Mouse (Mus musculus) effector memory CD4-positive, alpha-beta T cell, adult 5 months (primary cell): ENCODE data around the gene Kctd19. TPM values are rescaled to one million over a fixed set of nuclear protein-coding genes. Genes with fewer than 3 reads are reported as not detected.

Source experiments
- polyA plus RNA-seq: library from polyadenylated mRNA; unstranded; fragments of 100-300 nt; shearing (Covaris generic); gene quantifications from one replicate; pipeline ENCODE4 v1.2.1, GENCODE M21; 2017

Gene Kctd19
- polyA plus RNA-seq: not detected

DNA sequence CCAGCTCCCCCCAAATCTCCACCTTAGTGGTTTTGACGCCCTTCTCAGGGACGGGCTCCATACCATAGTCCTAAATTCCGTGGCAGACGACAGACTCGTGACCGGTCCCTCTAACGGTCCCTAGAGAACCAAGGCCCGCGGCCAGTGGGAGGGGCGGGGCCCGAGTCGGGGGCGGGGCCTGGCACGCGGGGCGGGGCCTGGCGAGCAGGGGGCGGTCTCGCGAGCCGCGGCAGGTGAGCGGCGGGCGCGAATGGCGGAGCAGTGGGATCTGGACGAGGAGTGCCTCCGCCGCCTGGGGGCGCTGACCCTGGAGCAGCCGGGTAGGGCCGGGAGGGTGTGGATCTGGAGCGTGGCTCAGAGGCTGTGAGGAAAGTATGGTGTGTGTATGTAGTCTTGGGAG lies at the start of gene Kctd19, which contains the start of gene Lrrc36:
Kctd19 (minus strand) TSS at position 112 of the 400 bp plus-strand sequence.
Lrrc36 (plus strand) TSS at position 181 of the 400 bp plus-strand sequence.

DNA sequence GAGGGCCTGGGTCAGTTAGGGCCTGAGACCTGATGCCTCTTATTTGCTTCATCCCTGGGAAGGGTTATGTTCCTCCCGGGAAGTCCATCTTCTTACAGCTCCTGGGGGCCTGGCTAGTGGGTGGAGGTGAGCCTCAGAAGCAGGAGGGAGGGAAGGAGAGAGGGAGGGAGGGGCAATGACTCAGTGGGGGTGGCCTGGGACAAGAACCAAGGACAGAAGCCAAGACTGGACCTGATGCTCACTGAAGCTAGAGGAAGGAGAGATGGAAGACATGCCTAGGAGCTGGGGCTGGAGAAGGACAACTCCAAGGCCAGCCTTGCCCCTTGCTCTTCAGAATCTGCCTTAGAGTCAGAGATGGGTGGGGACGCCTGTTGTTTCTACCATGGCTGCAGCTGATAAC lies 40.3 kb downstream of the Kctd19 start, which contains the start of gene Plekhg4:
Plekhg4 (plus strand) TSS at position 243 of the 400 bp plus-strand sequence.

DNA sequence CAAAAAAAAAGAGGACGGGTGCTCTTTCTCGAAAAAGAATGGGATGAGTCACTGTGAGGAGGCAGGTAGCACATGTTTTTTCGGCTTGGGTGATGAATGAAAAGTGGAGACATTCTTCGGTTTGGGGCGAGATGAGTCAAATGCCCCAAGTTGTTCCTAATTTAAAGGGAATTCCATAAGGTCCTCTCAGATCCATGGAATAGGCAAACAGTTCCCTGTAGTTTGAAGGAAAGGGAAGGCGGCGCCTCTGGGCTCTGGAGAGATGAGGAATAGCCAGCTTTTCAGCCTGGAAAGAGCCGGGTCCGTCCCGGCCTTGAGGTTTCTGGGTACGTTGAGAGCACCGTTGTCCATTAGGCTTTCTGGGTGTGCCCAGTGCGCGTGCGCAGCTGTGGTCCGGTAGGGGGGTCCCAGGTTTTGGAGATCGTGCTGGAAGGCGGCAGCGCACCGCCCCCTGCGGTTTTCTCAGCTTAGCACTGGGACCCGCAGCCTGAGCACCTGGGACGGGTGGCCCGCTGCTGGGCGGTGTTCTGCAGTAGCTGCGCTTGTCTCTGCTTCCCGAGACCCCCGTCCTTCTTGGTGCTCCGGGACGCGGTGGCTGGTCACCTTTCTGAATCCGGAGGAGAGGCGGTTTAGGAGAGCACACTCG lies 64.7 kb downstream of the Kctd19 start, which contains the start of gene Slc9a5:
Slc9a5 (plus strand) TSS at position 394 of the 646 bp plus-strand sequence.

DNA sequence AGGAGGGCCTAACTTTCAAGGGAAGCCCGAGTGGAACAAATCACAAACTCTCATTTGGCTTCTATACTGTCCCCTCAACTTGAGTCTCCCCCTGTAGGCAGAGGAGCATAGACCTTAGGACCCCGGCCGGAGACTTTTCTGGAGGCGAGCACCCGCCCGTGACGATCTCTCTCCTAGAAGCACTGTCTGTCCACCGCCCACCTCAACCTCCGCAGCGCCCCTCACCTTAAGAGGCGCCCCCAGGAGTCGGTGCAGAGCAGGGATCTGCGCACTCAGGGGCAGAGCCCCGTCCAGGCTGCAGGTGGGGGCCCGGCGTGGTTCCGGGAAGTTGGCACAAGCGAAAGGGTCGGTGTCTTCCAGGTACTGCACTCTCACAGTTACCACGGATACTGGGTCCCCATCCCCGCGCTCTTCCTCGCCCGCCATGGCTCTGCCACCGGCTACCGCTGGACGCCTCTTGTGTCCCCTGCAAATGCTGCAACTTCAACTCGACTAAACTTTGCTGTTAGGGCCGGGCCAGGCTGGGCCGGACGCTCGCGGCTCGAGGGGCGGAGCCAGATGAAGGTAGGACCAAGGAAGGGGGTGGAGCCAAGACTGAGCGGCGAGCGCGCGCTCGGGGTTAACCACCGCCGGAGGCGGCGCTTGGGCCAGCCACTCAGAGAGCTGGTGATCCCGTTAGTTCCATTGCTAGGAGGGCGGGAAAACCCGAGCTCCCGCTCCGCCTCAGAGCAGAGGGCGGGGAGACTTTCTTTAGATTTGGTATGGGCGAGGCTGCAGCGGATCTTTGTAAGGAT lies 65.7 kb downstream of the Kctd19 start, which contains the start of gene Fhod1:
Fhod1 (minus strand) TSS at position 526 of the 794 bp plus-strand sequence.

Other genes starting within 250 kb of the Kctd19 start
- 91.0 TPM for gene Cbfb, start 242.8 kb downstream of the Kctd19 start, polyA plus RNA-seq
- 19.4 TPM for gene D230025D16Rik, start 188.4 kb downstream of the Kctd19 start, polyA plus RNA-seq
- gene B3gnt9, start 158.3 kb downstream of the Kctd19 start, polyA plus RNA-seq: 0.67 TPM
- gene Tradd, start 148.9 kb downstream of the Kctd19 start, polyA plus RNA-seq: 46.7 TPM
- gene Fbxl8, start 148.9 kb downstream of the Kctd19 start, polyA plus RNA-seq: 9.4 TPM
- gene Hsf4, start 143.7 kb downstream of the Kctd19 start, polyA plus RNA-seq: 2.4 TPM
- not detected for gene Nol3, start 137.4 kb downstream of the Kctd19 start, polyA plus RNA-seq
- gene 4931428F04Rik, start 123.6 kb downstream of the Kctd19 start, polyA plus RNA-seq: 2.6 TPM
- 1.3 TPM for gene Exoc3l, start 117.4 kb downstream of the Kctd19 start, polyA plus RNA-seq
- 134 TPM for gene E2f4, start 115.8 kb downstream of the Kctd19 start, polyA plus RNA-seq
- 5.1 TPM for gene Elmo3, start 107.9 kb downstream of the Kctd19 start, polyA plus RNA-seq
- 1.1 TPM for gene Lrrc29, start 87.2 kb downstream of the Kctd19 start, polyA plus RNA-seq
- 54.6 TPM for gene Tmem208, start 87.1 kb downstream of the Kctd19 start, polyA plus RNA-seq
- gene Fhod1, start 65.5 kb downstream of the Kctd19 start, polyA plus RNA-seq: 0.79 TPM
- 0.12 TPM for gene Slc9a5, start 64.7 kb downstream of the Kctd19 start, polyA plus RNA-seq
- gene Plekhg4, start 40.2 kb downstream of the Kctd19 start, polyA plus RNA-seq: not detected
- not detected for gene Lrrc36, start 69 bp upstream of the Kctd19 start, polyA plus RNA-seq
- 1.8 TPM for gene Tppp3, start 58.0 kb upstream of the Kctd19 start, polyA plus RNA-seq
- gene Zdhhc1, start 83.4 kb upstream of the Kctd19 start, polyA plus RNA-seq: 9.3 TPM
- gene Hsd11b2, start 105.3 kb upstream of the Kctd19 start, polyA plus RNA-seq: 0.74 TPM
- 68.6 TPM for gene Atp6v0d1, start 152.5 kb upstream of the Kctd19 start, polyA plus RNA-seq
- gene Ripor1, start 191.8 kb upstream of the Kctd19 start, polyA plus RNA-seq: 11.9 TPM
- 162 TPM for gene Ctcf, start 223.1 kb upstream of the Kctd19 start, polyA plus RNA-seq
- gene Agrp, start 223.9 kb upstream of the Kctd19 start, polyA plus RNA-seq: 1.6 TPM